Mouse (Mus musculus) limb, embryonic 13.5 days (tissue): ENCODE data around the gene Tubb3. TPM values are rescaled to one million over a fixed set of nuclear protein-coding genes. Genes with fewer than 3 reads are reported as not detected.
A peak's percentile ranks its signal among the peaks of the same experiment; 100 is the strongest.
"Not testable (repeated sequence)": the region's sequence is repeated elsewhere in the genome, so short reads cannot be mapped to it uniquely, and the experiment has no call there.

ENCODE experiments used
- ATAC-seq: fragments of 200-750 bp; cut with Nextera tagmentation; 2 replicates; pipeline ENCODE4 v1.8.0; 2017; ENCODE audit warnings: low read depth, moderate number of reproducible peaks, moderate TSS enrichment; ENCODE audit not compliant: low FRiP score
- H3K27ac ChIP-seq: fragments of 300-500 bp; sonication (generic); 2 replicates; pipeline ENCODE4 v1.5.1; 2015; ENCODE audit warnings: inconsistent platforms, mild to moderate bottlenecking, moderate library complexity
- H3K27me3 ChIP-seq: fragments of 300-500 bp; sonication (generic); 2 replicates; pipeline ENCODE4 v1.6.1; 2015; ENCODE audit warnings: mild to moderate bottlenecking, inconsistent platforms
- H3K36me3 ChIP-seq: fragments of 300-500 bp; sonication (generic); 2 replicates; pipeline ENCODE4 v1.6.1; 2015; ENCODE audit warnings: inconsistent platforms, mild to moderate bottlenecking, moderate library complexity
- H3K4me1 ChIP-seq: fragments of 300-500 bp; sonication (generic); 2 replicates; pipeline ENCODE4 v1.6.1; 2015; ENCODE audit warnings: inconsistent platforms
- H3K4me2 ChIP-seq: fragments of 300-500 bp; sonication (generic); replicated peaks from 2 replicates; pipeline ENCODE4 v1.6.1; 2015; ENCODE audit warnings: inconsistent platforms, mild to moderate bottlenecking, moderate library complexity
- H3K4me3 ChIP-seq: fragments of 300-500 bp; sonication (generic); 2 replicates; pipeline ENCODE4 v1.5.1; 2015; ENCODE audit warnings: moderate library complexity, mild to moderate bottlenecking, inconsistent platforms
- H3K9ac ChIP-seq: fragments of 300-500 bp; sonication (generic); 2 replicates; pipeline ENCODE4 v1.6.1; 2015; ENCODE audit warnings: mild to moderate bottlenecking, inconsistent platforms
- H3K9me3 ChIP-seq: fragments of 300-500 bp; sonication (generic); 2 replicates; pipeline ENCODE4 v1.6.1; 2016; ENCODE audit warnings: inconsistent platforms
- WGBS: fragments of 180-500 bp; shearing (Covaris S2); methylation state at CpG from one replicate; pipeline ENCODE4 v1.1.7; 2015; 5-methylcytosine and 5-hydroxymethylcytosine counted together
- polyA plus RNA-seq: library from polyadenylated mRNA; unstranded; fragments of >200 nt; fragmentation: Nextera tagmentation; extraction: Ambion mirVana; gene quantifications from 2 replicates; pipeline ENCODE4 v1.2.1, GENCODE M21; 2015

Gene Tubb3
- polyA plus RNA-seq, 1 experiment from 2014 or later: 6.9 TPM

DNA sequence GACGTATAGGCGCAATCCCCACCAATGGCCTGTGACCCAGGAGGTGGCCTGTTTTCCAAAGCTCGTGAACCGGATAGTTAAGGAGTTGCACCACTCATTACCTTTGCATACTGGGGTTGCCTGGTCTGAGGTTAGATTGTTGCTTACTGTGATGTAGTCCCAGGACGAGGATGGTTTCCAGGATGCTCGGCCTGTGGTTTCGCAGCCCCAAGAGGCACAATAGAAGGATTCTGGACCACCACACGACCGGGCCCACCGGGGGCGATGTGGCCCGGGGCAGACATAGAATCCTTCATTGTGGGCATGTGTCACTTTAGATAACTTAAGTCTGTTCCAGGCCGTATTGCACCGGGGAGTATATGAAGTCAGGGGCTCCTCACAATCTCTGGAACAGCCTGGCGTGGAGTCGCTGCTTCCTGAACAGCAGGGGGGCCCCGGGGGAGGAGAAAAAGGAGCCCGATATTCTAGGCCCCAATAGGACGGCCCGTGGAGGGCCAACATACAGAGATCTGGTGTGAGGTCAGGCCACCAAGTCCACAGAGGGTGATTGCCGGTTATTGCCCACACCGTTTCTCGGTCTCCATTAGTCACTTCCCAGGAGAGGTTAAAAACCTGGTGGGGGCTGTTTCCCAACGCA lies 16.5 kb downstream of the Tubb3 start:
- Histone ChIP-seq H3K9ac (no peak overlapping the region), H3K9me3 (peaks cover 57% of the 10 kb centered on the region), H3K27ac (no peak overlapping the region), H3K36me3 (no peaks in the 10 kb centered on the region), H3K4me1 (no peaks in the 10 kb centered on the region), H3K4me2 (no peak overlapping the region), H3K4me3 (no peak overlapping the region), H3K27me3 (no peaks in the 10 kb centered on the region)
- ATAC-seq: no peak
- WGBS: 96% methylated on average over 24 of the region's 24 CpGs

DNA sequence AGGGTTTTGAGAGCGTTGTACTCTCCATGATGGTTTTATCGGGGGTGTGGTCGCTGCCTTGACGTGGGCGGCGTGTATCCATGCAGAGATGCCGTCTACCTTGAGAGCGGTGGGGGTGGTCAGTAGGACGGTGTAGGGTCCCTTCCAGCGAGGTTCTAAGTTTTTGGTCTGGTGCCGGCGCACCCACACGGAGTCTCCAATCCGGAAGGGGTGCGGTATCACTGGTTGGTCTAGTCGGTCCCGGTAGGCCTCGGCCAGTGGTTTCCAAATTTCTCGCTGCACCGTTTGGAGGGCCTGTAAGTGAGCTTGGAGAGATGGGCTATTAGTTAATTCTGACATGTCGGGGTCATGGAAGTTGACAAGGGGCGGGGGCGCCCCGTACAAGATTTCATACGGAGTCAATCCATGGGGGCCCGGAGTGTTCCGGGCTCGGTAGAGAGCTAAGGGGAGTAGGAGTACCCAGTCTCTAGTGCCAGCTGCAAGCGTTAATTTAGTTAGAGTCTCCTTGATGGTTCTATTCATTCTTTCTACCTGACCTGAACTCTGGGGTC lies 17.2 kb downstream of the Tubb3 start:
- WGBS: 98% methylated on average over 29 of the region's 29 CpGs
- Histone ChIP-seq H3K4me3 (no peak overlapping the region), H3K36me3 (no peaks in the 10 kb centered on the region), H3K9me3 (peaks cover 63% of the 10 kb centered on the region), H3K4me1 (no peaks in the 10 kb centered on the region), H3K9ac (no peak overlapping the region), H3K4me2 (no peak overlapping the region), H3K27me3 (no peaks in the 10 kb centered on the region), H3K27ac (no peak overlapping the region)
- no peak for ATAC-seq

DNA sequence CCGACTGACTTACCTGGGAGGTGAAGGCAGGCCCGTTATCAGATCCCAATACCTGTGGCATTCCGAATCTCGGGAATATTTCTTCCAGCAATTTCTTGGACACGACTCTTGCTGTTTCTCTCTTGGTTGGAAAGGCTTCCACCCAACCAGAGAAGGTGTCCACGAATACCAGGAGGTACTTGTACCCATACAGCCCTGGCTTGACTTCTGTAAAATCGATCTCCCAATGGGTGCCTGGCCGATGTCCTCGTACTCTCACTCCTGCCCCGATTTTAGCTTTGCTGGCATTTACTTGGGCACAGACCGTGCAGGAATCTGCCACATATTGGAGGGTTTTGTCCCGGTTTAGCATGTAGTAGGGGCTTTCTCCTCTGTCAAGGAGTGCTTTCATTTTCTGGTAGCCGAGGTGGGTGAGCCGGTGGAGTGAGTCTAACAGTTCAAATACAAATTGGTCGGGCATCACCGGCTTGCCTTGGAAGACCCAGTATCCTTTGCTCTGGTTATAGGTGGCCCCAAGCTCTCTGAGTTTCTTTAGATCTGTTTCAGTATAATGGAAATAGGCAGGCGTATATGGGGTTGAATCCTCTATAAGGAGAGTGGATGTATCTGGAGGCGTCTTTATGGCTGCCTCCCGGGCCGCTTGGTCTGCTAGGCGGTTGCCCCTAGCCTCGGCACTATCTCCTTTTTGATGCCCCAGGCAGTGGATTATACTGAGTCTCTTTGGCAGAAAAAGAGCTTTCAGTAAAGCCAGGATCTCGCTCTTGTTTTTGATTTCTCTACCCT lies 17.9 kb downstream of the Tubb3 start:
- no peak overlapping the region for H3K9ac ChIP-seq
- H3K4me1 ChIP-seq: no peaks in the 10 kb centered on the region
- H3K4me2 ChIP-seq: no peak overlapping the region
- no peak for ATAC-seq
- H3K9me3 ChIP-seq: peaks cover 63% of the 10 kb centered on the region
- WGBS: 95% methylated on average over 23 of the region's 23 CpGs
- H3K4me3 ChIP-seq: no peak overlapping the region
- no peaks in the 10 kb centered on the region for H3K27me3 ChIP-seq
- no peaks in the 10 kb centered on the region for H3K36me3 ChIP-seq
- H3K27ac ChIP-seq: no peak overlapping the region

DNA sequence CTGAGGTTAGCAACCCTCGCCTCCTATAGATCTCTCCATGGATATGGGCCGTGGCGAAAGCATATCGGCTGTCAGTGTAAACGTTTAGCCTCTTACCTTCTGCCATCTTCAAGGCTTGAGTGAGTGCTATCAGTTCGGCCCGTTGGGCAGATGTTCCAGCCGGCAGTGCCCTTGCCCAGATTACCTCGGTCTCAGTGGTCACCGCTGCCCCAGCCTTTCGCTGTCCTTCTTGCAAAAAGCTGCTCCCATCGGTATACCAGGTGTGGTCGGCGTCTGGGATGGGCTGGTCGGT lies 18.4 kb downstream of the Tubb3 start:
- H3K36me3 ChIP-seq, H3K27me3 ChIP-seq, H3K4me3 ChIP-seq, H3K9ac ChIP-seq, ATAC-seq, H3K4me1 ChIP-seq, H3K4me2 ChIP-seq, H3K27ac ChIP-seq: not testable (repeated sequence)
- peaks cover 67% of the 10 kb centered on the region for H3K9me3 ChIP-seq
- 97% methylated on average over 15 of the region's 15 CpGs for WGBS

DNA sequence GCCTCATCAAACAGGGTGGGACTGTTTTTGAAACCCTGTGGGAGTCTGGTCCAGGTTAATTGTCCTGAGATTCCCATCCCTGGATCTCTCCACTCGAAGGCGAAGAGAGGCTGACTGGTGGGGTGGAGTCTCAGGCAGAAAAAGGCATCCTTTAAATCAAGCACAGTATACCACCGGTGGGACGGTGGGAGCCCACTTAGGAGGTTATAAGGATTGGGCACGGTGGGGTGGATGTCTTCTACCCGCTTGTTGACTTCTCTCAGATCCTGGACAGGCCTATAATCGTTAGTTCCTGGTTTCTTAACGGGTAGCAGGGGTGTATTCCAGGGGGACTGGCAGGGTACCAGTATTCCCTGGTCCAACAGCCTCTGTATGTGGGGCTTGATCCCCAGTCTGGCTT lies 19.7 kb downstream of the Tubb3 start:
- not testable (repeated sequence) for H3K4me2 ChIP-seq, ATAC-seq, H3K4me3 ChIP-seq, H3K27me3 ChIP-seq, H3K27ac ChIP-seq, H3K4me1 ChIP-seq, H3K36me3 ChIP-seq, H3K9ac ChIP-seq
- H3K9me3 ChIP-seq: peaks cover 69% of the 10 kb centered on the region
- WGBS: 89% methylated on average over 8 of the region's 8 CpGs

DNA sequence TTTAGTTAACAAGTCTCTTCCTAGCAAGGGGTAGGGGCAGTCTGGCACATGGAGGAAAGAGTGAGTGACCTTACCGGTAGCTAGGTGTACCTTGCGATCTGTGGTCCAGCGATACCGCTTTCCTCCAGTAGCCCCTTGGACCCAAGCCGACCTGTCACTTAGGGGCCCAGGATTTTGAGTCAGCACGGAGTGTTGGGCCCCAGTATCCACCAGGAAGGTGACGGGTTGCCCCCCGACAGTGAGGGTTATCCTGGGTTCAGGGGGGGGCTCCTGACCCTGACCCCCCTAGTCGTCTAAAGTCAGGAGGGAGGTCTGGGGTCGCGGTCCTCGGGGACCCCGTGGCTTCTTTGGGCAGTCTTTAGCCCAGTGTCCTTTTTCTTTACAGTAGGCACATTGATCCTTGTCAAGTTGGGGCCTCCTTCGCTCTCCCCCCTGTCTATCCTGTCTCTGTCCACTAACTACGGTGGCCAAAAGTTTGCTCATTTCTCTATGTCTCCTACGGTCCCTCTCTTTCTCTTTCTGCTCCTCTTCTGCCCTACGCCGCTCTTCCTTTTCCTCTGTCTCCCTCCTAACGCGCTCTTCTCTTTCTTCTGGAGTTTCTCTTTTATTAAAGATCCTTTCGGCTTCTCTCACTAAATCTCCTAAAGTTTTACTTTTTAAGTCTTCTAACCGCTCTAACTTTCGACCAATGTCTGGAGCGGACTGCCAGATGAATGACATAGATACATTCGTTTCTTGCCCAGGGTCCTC lies 20.6 kb downstream of the Tubb3 start:
- no peaks in the 10 kb centered on the region for H3K27me3 ChIP-seq
- H3K4me1 ChIP-seq: no peaks in the 10 kb centered on the region
- H3K4me2 ChIP-seq: no peak overlapping the region
- H3K9ac ChIP-seq: no peak overlapping the region
- 94% methylated on average over 25 of the region's 25 CpGs for WGBS
- H3K27ac ChIP-seq: no peak overlapping the region
- H3K4me3 ChIP-seq: no peak overlapping the region
- H3K36me3 ChIP-seq: no peaks in the 10 kb centered on the region
- H3K9me3 ChIP-seq: peaks cover 66% of the 10 kb centered on the region
- no peak for ATAC-seq

DNA sequence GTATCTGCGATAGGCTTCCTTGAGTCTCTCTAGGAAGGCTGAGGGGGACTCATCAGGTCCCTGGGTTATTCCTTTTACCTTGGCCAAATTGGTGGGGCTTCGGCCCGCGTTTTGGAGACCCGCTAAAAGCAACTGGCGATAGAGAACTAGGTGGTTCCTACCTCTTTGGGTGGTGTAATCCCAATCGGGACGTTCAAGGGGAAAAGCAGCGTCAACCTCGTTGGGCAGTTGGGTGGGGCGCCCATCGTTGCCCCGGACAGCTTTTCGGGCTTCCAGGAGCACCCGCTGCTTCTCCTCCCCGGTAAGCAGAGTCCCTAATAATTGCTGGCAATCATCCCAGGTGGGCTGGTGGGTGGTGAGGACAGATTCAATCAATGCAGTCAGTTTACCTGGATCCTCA lies 21.2 kb downstream of the Tubb3 start:
- no peaks in the 10 kb centered on the region for H3K36me3 ChIP-seq
- WGBS: 96% methylated on average over 16 of the region's 16 CpGs
- no peak for ATAC-seq
- H3K27me3 ChIP-seq: no peaks in the 10 kb centered on the region
- no peak overlapping the region for H3K27ac ChIP-seq
- H3K4me3 ChIP-seq: no peak overlapping the region
- no peak overlapping the region for H3K4me2 ChIP-seq
- no peaks in the 10 kb centered on the region for H3K4me1 ChIP-seq
- H3K9ac ChIP-seq: no peak overlapping the region
- H3K9me3 ChIP-seq: peaks cover 60% of the 10 kb centered on the region

DNA sequence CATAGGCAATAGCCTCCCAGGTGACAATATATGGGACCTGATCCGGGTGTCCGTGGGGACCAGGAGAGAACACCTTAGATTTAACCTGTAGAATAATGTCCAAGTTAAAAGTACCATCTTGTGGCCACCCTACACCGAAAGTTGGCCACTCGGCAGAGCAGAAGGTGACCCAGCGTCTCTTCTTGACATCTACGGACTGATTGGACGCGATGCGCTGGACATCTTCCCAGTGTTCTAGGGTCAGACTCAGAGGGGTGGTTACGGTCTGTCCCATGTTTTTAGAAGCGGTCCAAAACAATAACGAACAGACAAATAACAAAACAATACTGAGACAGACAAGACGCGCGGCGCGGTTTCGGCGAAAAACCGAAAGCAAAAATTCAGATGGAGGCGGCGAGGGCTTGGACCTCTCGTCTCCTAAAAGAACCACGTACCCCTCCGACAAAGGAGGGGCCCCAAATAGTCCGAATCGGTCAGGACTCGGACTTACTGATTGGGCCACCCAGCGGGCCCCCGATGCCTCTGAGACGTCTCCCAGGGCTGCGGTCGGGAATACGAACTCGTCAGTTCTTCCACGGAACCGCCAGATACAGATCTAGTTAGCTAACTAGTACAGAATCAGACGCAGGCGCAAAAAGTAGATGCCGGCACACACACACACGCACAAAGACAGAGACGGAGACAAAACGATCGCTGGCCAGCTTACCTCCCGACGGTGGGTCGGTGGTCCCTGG lies 22.2 kb downstream of the Tubb3 start:
- not testable (repeated sequence) for H3K27ac ChIP-seq, H3K4me3 ChIP-seq, H3K27me3 ChIP-seq, H3K36me3 ChIP-seq, ATAC-seq, H3K9ac ChIP-seq, H3K4me2 ChIP-seq, H3K4me1 ChIP-seq
- WGBS: 98% methylated on average over 47 of the region's 47 CpGs
- peaks cover 50% of the 10 kb centered on the region for H3K9me3 ChIP-seq

DNA sequence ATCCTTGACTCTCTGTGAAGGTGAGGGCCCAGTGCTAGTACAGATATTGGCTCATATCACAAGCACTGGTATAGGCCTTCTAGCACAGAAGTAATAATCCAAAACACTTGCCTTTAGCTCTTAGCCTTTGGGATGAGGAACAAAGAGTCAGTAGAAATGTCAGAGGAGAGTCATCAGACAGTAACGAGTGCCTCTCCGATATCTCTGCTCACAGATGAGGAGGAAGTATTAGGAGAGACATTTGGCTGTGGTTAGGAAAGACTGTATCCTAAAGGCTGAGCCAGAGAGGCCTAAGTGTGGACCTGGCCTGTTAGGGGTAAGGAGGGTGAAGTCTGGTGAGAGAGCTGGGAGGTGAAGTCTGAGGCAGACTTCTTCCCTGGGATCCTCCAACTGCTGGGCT lies 30.6 kb downstream of the Tubb3 start:
- Histone ChIP-seq H3K36me3 (peaks cover 11% of the 10 kb centered on the region), H3K9me3 (no peaks in the 10 kb centered on the region), H3K4me2 (no peak overlapping the region), H3K4me1 (peaks cover 11% of the 10 kb centered on the region), H3K4me3 (no peak overlapping the region), H3K9ac (no peak overlapping the region), H3K27ac (no peak overlapping the region), H3K27me3 (no peaks in the 10 kb centered on the region)
- no peak for ATAC-seq
- WGBS: 96% methylated on average over 2 of the region's 2 CpGs

DNA sequence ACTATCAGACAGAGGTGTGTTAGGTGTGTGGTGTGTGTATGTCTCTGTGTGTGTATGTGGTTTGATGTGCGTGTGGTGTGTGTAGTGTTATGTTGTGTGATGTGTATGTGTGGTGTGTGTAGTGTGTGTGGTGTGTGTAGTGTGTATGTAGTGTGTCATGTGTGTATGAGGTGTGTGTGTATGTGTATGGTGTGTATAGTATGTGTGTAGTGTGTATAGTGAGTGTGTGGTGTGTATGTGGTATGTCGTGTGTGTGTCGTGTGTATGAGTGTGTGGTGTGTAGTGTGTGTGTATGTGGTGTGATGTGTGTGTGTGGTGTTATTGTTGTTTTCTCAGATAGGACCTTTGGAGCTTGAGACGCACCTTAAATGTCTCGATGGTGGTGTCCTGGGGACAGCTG lies 31.1 kb downstream of the Tubb3 start:
- Histone ChIP-seq H3K9me3 (no peaks in the 10 kb centered on the region), H3K27ac (no peak overlapping the region), H3K4me3 (peak overlapping the region; percentile 57), H3K36me3 (peaks cover 11% of the 10 kb centered on the region), H3K4me2 (peak overlapping the region; percentile 77; the same call in 1 of the 2 replicates), H3K9ac (peak overlapping the region; percentile 83; the same call in 1 of the 2 replicates), H3K4me1 (peaks cover 11% of the 10 kb centered on the region), H3K27me3 (no peaks in the 10 kb centered on the region)
- ATAC-seq: no peak
- WGBS: 80% methylated on average over 5 of the region's 5 CpGs

DNA sequence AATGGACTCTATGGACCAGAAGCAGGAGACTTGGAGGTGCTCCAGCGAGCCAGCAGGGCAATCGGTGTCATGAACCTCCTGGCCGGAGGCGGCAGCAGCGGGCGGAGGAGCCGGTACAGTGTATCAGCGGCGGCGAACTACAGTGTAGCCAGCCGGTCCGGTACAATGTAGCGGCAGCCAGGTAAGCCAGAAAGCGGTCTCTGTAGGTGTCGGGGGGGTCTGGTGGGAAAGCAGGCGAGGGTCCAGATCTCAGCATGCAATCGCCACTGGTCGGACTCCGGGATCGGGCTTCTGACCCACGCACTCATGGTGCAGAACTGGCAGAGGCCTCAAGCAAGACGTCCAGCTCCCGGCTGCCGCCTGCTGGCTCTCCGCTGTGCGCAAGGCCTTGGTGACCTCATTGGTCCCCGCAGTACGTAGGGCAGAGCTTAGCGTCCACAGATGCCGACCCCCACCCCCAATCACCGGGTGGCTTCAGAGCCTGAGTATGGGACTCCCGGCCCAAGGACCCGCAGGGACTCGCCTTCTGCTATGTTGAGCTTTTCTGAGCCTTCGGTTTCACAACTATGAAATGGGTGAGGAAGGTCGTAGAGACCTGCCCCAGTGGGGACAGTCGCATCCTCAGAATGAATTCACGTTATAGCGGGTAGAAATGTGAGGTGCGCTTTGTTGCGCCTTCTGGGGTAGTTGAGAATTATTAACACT lies 31.8 kb downstream of the Tubb3 start:
- Histone ChIP-seq H3K4me3 (peak overlapping the region; percentile 57), H3K27me3 (no peaks in the 10 kb centered on the region), H3K9ac (peak overlapping the region; percentile 83), H3K36me3 (peaks cover 16% of the 10 kb centered on the region), H3K27ac (peak overlapping the region; percentile 66; the same call in 1 of the 2 replicates), H3K9me3 (no peaks in the 10 kb centered on the region), H3K4me1 (peaks cover 11% of the 10 kb centered on the region), H3K4me2 (peak overlapping the region; percentile 77)
- WGBS: under 1% methylated on average over 41 of the region's 41 CpGs
- ATAC-seq: peak; percentile 95
